Mouse (Mus musculus): ENCODE results near the gene F8.

- TF ChIP-seq CTCF (IDR thresholded peaks at IDR 0.05; ENCODE audit: low read depth, low read length) (no peak), POLR2A (IDR thresholded peaks at IDR 0.05; ENCODE audit: borderline replicate concordance, low read depth, low read length) (no peak)
Observed at GRCm38 (mm10) chrX:75129474-75129873, 252.9 kb downstream of the F8 start.

All from bone marrow macrophage, adult 2 months (primary cell).